Mouse (Mus musculus) testis, adult 2 months (tissue): ENCODE measurements around the gene Otogl. TPM values are rescaled to one million over a fixed set of nuclear protein-coding genes. Genes with fewer than 3 reads are reported as not detected.

Source experiments
- H3K27ac ChIP-seq: fragments of 200-500 bp; 2 replicates; pipeline ENCODE4 v1.5.1; 2012; ENCODE audit warnings: low read depth, low read length; ENCODE audit not compliant: control insufficient read depth, insufficient read depth
- H3K27me3 ChIP-seq: fragments of 200-500 bp; 2 replicates; pipeline ENCODE4 v1.6.1; 2012; ENCODE audit warnings: mild to moderate bottlenecking, low read length, moderate library complexity; ENCODE audit not compliant: control insufficient read depth, insufficient read depth
- H3K36me3 ChIP-seq: fragments of 200-500 bp; 2 replicates; pipeline ENCODE4 v1.6.1; 2012; ENCODE audit warnings: mild to moderate bottlenecking, low read length; ENCODE audit not compliant: control insufficient read depth, insufficient read depth
- H3K4me1 ChIP-seq: fragments of 200-500 bp; 2 replicates; pipeline ENCODE4 v1.6.1; 2012; ENCODE audit warnings: low read length; ENCODE audit not compliant: control insufficient read depth, insufficient read depth
- H3K4me3 ChIP-seq: fragments of 200-500 bp; 2 replicates; pipeline ENCODE4 v1.5.1; 2012; ENCODE audit warnings: low read depth, mild to moderate bottlenecking, low read length, moderate library complexity, mixed read lengths; ENCODE audit not compliant: control insufficient read depth
- CTCF ChIP-seq: fragments of 200-500 bp; IDR thresholded peaks from 2 replicates; pipeline ENCODE4 v1.5.1; 2012; ENCODE audit warnings: low read depth, mild to moderate bottlenecking, inconsistent platforms, low read length, moderate library complexity; ENCODE audit not compliant: control insufficient read depth, insufficient read depth, insufficient replicate concordance
- POLR2A ChIP-seq: fragments of 200-500 bp; IDR thresholded peaks from 2 replicates; pipeline ENCODE4 v1.6.1; 2012; ENCODE audit warnings: low read depth, mild to moderate bottlenecking, inconsistent platforms, low read length, moderate library complexity; ENCODE audit not compliant: control insufficient read depth
- polyA plus RNA-seq: library from polyadenylated mRNA; depleted of rRNA; stranded (reverse); fragments of >200 nt; gene quantifications from 2 replicates; pipeline ENCODE4 v1.2.3, GENCODE M21; 2012; rRNA removed

Gene Otogl
- polyA plus RNA-seq = 0.01 and 0.04 TPM in 2 replicates

GRCm38 (mm10) chr10:107912084-107912573, at the start of gene Otogl:
Gene Otogl, minus strand, starts transcription at chr10:107912134.
- Histone ChIP-seq H3K27me3 (no peaks in the 10 kb centered on the region), H3K4me1 (no peaks in the 10 kb centered on the region), H3K4me3 (no peak within 1 kb of the TSS), H3K27ac (no peak within 1 kb of the TSS), H3K36me3 (no peaks in the 10 kb centered on the region)
- TF ChIP-seq POLR2A = no peak
- no peak for TF ChIP-seq CTCF

- no peaks in the 10 kb centered on the region; the same call in 1 of the 2 replicates for H3K4me1 ChIP-seq
- no peak for TF ChIP-seq CTCF
Measured at GRCm38 (mm10) chr10:107956588-107956987, 44.7 kb upstream of the Otogl start.

GRCm38 (mm10) chr10:107954444-107954843, 42.5 kb upstream of the Otogl start:
- TF ChIP-seq POLR2A (no peak), CTCF (no peak)
- Histone ChIP-seq H3K27me3 (no peaks in the 10 kb centered on the region), H3K4me1 (no peaks in the 10 kb centered on the region; the same call in 1 of the 2 replicates), H3K4me3 (no peak overlapping the region), H3K27ac (no peak overlapping the region), H3K36me3 (no peaks in the 10 kb centered on the region)

More at GRCm38 (mm10) chr10:107956588-107956987, 44.7 kb upstream of the Otogl start:
- Histone ChIP-seq H3K27ac (no peak overlapping the region), H3K36me3 (no peaks in the 10 kb centered on the region), H3K4me3 (no peak overlapping the region), H3K27me3 (no peaks in the 10 kb centered on the region)

DNA sequence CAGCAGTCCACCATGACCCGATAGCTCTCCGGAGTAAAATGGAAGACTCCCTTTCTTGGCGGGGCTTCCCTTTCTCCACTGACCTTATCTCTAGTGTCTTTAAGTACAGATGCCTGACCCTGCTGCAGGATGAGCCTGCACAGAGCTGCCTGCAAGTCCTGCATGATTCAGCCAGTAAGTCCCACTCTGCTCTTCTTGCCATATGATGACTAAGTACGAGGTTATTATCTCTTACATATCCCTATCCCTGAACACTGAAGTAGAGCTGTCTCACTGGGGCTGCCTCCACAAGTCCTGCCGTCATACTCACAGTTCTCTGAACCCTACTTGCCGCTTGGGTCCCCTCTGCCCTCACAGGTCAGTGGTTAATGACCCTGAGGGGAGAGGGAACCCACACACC, 39.7 kb upstream of the Otogl start:
- no peaks in the 10 kb centered on the region for H3K36me3 ChIP-seq
- H3K4me3 ChIP-seq = no peak overlapping the region
- no peaks in the 10 kb centered on the region; the same call in 1 of the 2 replicates for H3K4me1 ChIP-seq
- no peaks in the 10 kb centered on the region for H3K27me3 ChIP-seq
- TF ChIP-seq CTCF (no peak), POLR2A (no peak)
- H3K27ac ChIP-seq = no peak overlapping the region

DNA sequence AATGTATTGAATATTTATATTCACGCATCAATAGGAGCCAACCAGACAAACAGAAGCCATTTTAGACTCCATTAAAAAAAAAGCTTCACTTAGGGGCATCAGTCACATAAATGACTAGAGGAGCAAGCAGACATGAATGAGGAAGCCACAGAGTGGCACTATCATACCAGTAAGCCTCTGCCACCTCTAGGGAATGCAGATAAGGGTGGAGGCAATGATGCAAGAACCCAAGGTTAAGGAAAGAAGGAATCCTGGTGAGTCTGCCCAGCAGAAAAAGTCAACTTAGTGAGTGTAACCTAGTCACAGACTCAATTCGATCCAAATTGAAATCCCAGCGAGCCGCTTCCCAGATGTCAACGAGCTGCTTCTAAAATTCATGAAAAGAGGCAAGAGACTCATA, 38.0 kb upstream of the Otogl start:
- Histone ChIP-seq H3K27me3 (no peaks in the 10 kb centered on the region), H3K27ac (no peak overlapping the region), H3K36me3 (no peaks in the 10 kb centered on the region), H3K4me1 (no peaks in the 10 kb centered on the region; the same call in 1 of the 2 replicates), H3K4me3 (no peak overlapping the region)
- TF ChIP-seq CTCF = no peak
- TF ChIP-seq POLR2A = no peak

GRCm38 (mm10) chr10:107948647-107949046, 36.7 kb upstream of the Otogl start:
- Histone ChIP-seq H3K4me3 (no peak overlapping the region), H3K27ac (no peak overlapping the region), H3K4me1 (no peaks in the 10 kb centered on the region; the same call in 1 of the 2 replicates), H3K27me3 (no peaks in the 10 kb centered on the region), H3K36me3 (no peaks in the 10 kb centered on the region)
- TF ChIP-seq POLR2A (no peak), CTCF (no peak)

- Histone ChIP-seq H3K27me3 (no peaks in the 10 kb centered on the region), H3K27ac (no peak overlapping the region), H3K4me3 (no peak overlapping the region), H3K4me1 (no peaks in the 10 kb centered on the region; the same call in 1 of the 2 replicates), H3K36me3 (no peaks in the 10 kb centered on the region)
- TF ChIP-seq CTCF = no peak
- no peak for TF ChIP-seq POLR2A
Measured at GRCm38 (mm10) chr10:107948038-107948437, 36.1 kb upstream of the Otogl start.
